Mouse (Mus musculus): ENCODE results near the gene Ptcd2. TPM values are rescaled to one million over a fixed set of nuclear protein-coding genes. Genes with fewer than 3 reads are reported as not detected.
A peak's percentile ranks its signal among the peaks of the same experiment; 100 is the strongest.
"Not testable (repeated sequence)": the region's sequence is repeated elsewhere in the genome, so short reads cannot be mapped to it uniquely, and the experiment has no call there.

The Ptcd2 gene
- polyA plus RNA-seq, 1 experiment from 2014 or later = 44.6 TPM

GRCm38 (mm10) chr13:99352758-99353489, 8.4 kb upstream of the Ptcd2 start:
- Histone ChIP-seq H3K4me2 (peak overlapping the region; percentile 79), H3K4me3 (peak overlapping the region; percentile 52), H3K4me1 (peaks cover 21% of the 10 kb centered on the region), H3K9me3 (replicated peaks) (no peaks in the 10 kb centered on the region), H3K9ac (peak overlapping the region; percentile 58), H3K27ac (peak overlapping the region; percentile 84), H3K36me3 (peaks cover 63% of the 10 kb centered on the region), H3K27me3 (replicated peaks) (no peaks in the 10 kb centered on the region)
- WGBS (ENCODE audit: insufficient replicate concordance) = 10% methylated on average over 28 of the region's 28 CpGs
- peak; percentile 100 for ATAC-seq

- no peak overlapping the region for H3K4me3 ChIP-seq
- no peak overlapping the region for H3K9ac ChIP-seq
- H3K4me1 ChIP-seq = peaks cover 21% of the 10 kb centered on the region
- H3K27ac ChIP-seq = no peak overlapping the region
- peaks cover 66% of the 10 kb centered on the region for H3K36me3 ChIP-seq
- no peaks in the 10 kb centered on the region for H3K9me3 ChIP-seq (replicated peaks)
- ATAC-seq = no peak
- WGBS (ENCODE audit: insufficient replicate concordance) = 68% methylated on average over 3 of the region's 3 CpGs
- no peak overlapping the region for H3K4me2 ChIP-seq
- H3K27me3 ChIP-seq (replicated peaks) = no peaks in the 10 kb centered on the region
Measured at GRCm38 (mm10) chr13:99351596-99351995, 7.1 kb upstream of the Ptcd2 start.

- no peaks in the 10 kb centered on the region for H3K9me3 ChIP-seq (replicated peaks)
- H3K27me3 ChIP-seq (replicated peaks) = no peaks in the 10 kb centered on the region
- ATAC-seq = no peak
- no peak overlapping the region for H3K4me3 ChIP-seq
- H3K9ac ChIP-seq = no peak overlapping the region
- WGBS (ENCODE audit: insufficient replicate concordance) = 61% methylated on average over 8 of the region's 8 CpGs
- H3K27ac ChIP-seq = no peak overlapping the region
- no peak overlapping the region for H3K4me2 ChIP-seq
- peaks cover 64% of the 10 kb centered on the region for H3K36me3 ChIP-seq
- peaks cover 21% of the 10 kb centered on the region for H3K4me1 ChIP-seq
Measured at GRCm38 (mm10) chr13:99351186-99351585, 6.7 kb upstream of the Ptcd2 start.

- Histone ChIP-seq H3K9ac (no peak overlapping the region), H3K4me1 (peaks cover 28% of the 10 kb centered on the region), H3K4me3 (no peak overlapping the region), H3K36me3 (peaks cover 54% of the 10 kb centered on the region), H3K9me3 (replicated peaks) (no peaks in the 10 kb centered on the region), H3K4me2 (no peak overlapping the region), H3K27ac (no peak overlapping the region), H3K27me3 (replicated peaks) (no peaks in the 10 kb centered on the region)
- WGBS (ENCODE audit: insufficient replicate concordance) = 86% methylated on average over 6 of the region's 6 CpGs
- ATAC-seq = no peak
Measured at GRCm38 (mm10) chr13:99350009-99350408, 5.5 kb upstream of the Ptcd2 start.

GRCm38 (mm10) chr13:99343876-99344598, 468 bp downstream of the Ptcd2 start:
- Histone ChIP-seq H3K4me2 (peak overlapping the region; percentile 84), H3K4me3 (peak overlapping the region; percentile 92), H3K4me1 (peaks cover 29% of the 10 kb centered on the region), H3K9ac (peak overlapping the region; percentile 86), H3K27ac (peak overlapping the region; percentile 80), H3K9me3 (replicated peaks) (no peaks in the 10 kb centered on the region), H3K36me3 (peaks cover 64% of the 10 kb centered on the region), H3K27me3 (replicated peaks) (no peaks in the 10 kb centered on the region)
- ATAC-seq = peak; percentile 73; the same call in 1 of the 2 replicates
- WGBS (ENCODE audit: insufficient replicate concordance) = under 1% methylated on average over 30 of the region's 30 CpGs

GRCm38 (mm10) chr13:99341504-99341903, 3.0 kb downstream of the Ptcd2 start:
- Histone ChIP-seq H3K4me2 (no peak overlapping the region), H3K36me3 (peaks cover 65% of the 10 kb centered on the region)
- 77% methylated on average over 6 of the region's 6 CpGs for WGBS (ENCODE audit: insufficient replicate concordance)

GRCm38 (mm10) chr13:99337510-99337909, 7.0 kb downstream of the Ptcd2 start:
- ATAC-seq = no peak
- WGBS (ENCODE audit: insufficient replicate concordance) = 58% methylated on average over 6 of the region's 6 CpGs
- no peak overlapping the region for H3K4me2 ChIP-seq
- H3K27me3 ChIP-seq (replicated peaks) = no peaks in the 10 kb centered on the region
- no peaks in the 10 kb centered on the region for H3K9me3 ChIP-seq (replicated peaks)
- H3K36me3 ChIP-seq = peaks cover 94% of the 10 kb centered on the region
- H3K4me3 ChIP-seq = no peak overlapping the region
- no peak overlapping the region for H3K27ac ChIP-seq
- peaks cover 6% of the 10 kb centered on the region; the same call in 1 of the 2 replicates for H3K4me1 ChIP-seq
- H3K9ac ChIP-seq = no peak overlapping the region

More at GRCm38 (mm10) chr13:99341504-99341903, 3.0 kb downstream of the Ptcd2 start:
- Histone ChIP-seq H3K27ac (no peak overlapping the region), H3K4me3 (no peak overlapping the region), H3K9ac (no peak overlapping the region), H3K9me3 (replicated peaks) (no peaks in the 10 kb centered on the region), H3K27me3 (replicated peaks) (no peaks in the 10 kb centered on the region), H3K4me1 (peaks cover 29% of the 10 kb centered on the region)
- ATAC-seq = no peak

- WGBS (ENCODE audit: insufficient replicate concordance) = 74% methylated on average over 4 of the region's 4 CpGs
Measured at GRCm38 (mm10) chr13:99331255-99331654, 13.2 kb downstream of the Ptcd2 start.

GRCm38 (mm10) chr13:99324337-99324685, 20.2 kb downstream of the Ptcd2 start:
- not testable (repeated sequence) for H3K4me2 ChIP-seq; H3K4me1 ChIP-seq; H3K9ac ChIP-seq; ATAC-seq; H3K4me3 ChIP-seq; H3K27me3 ChIP-seq (replicated peaks); H3K27ac ChIP-seq; H3K9me3 ChIP-seq (replicated peaks)
- 84% methylated on average over 8 of the region's 8 CpGs for WGBS (ENCODE audit: insufficient replicate concordance)
- H3K36me3 ChIP-seq = peaks cover 90% of the 10 kb centered on the region

More at GRCm38 (mm10) chr13:99331255-99331654, 13.2 kb downstream of the Ptcd2 start:
- Histone ChIP-seq H3K4me1 (no peaks in the 10 kb centered on the region), H3K27me3 (replicated peaks) (no peaks in the 10 kb centered on the region), H3K4me2 (no peak overlapping the region), H3K9ac (no peak overlapping the region), H3K36me3 (peaks cover 93% of the 10 kb centered on the region), H3K9me3 (replicated peaks) (no peaks in the 10 kb centered on the region), H3K27ac (no peak overlapping the region), H3K4me3 (no peak overlapping the region)
- peak; percentile 49; the same call in 1 of the 2 replicates for ATAC-seq

GRCm38 (mm10) chr13:99323632-99324336, 20.7 kb downstream of the Ptcd2 start:
- no peaks in the 10 kb centered on the region for H3K4me1 ChIP-seq
- H3K27me3 ChIP-seq (replicated peaks) = no peaks in the 10 kb centered on the region
- H3K9me3 ChIP-seq (replicated peaks) = no peaks in the 10 kb centered on the region
- H3K9ac ChIP-seq = no peak overlapping the region
- no peak overlapping the region for H3K4me2 ChIP-seq
- H3K4me3 ChIP-seq = no peak overlapping the region
- no peak for ATAC-seq
- H3K27ac ChIP-seq = no peak overlapping the region
- H3K36me3 ChIP-seq = peaks cover 88% of the 10 kb centered on the region
- 76% methylated on average over 7 of the region's 7 CpGs for WGBS (ENCODE audit: insufficient replicate concordance)

GRCm38 (mm10) chr13:99322915-99323314, 21.6 kb downstream of the Ptcd2 start:
- not testable (repeated sequence) for ATAC-seq; H3K27ac ChIP-seq; H3K9ac ChIP-seq; H3K4me2 ChIP-seq; H3K4me1 ChIP-seq; H3K27me3 ChIP-seq (replicated peaks); H3K4me3 ChIP-seq; H3K9me3 ChIP-seq (replicated peaks)
- peaks cover 81% of the 10 kb centered on the region for H3K36me3 ChIP-seq
- WGBS (ENCODE audit: insufficient replicate concordance) = 78% methylated on average over 13 of the region's 13 CpGs

- 75% methylated on average over 7 of the region's 7 CpGs for WGBS (ENCODE audit: insufficient replicate concordance)
- Histone ChIP-seq H3K4me3 (no peak overlapping the region), H3K36me3 (peaks cover 56% of the 10 kb centered on the region), H3K4me2 (no peak overlapping the region), H3K9ac (no peak overlapping the region), H3K27me3 (replicated peaks) (no peaks in the 10 kb centered on the region), H3K4me1 (no peaks in the 10 kb centered on the region), H3K27ac (no peak overlapping the region), H3K9me3 (replicated peaks) (no peaks in the 10 kb centered on the region)
- no peak for ATAC-seq
Measured at GRCm38 (mm10) chr13:99320453-99320852, 24.1 kb downstream of the Ptcd2 start.
